Mouse (Mus musculus) kidney, adult 2 months (tissue): ENCODE measurements around the gene Exoc6b.

Source experiments
- CTCF ChIP-seq: fragments of 200-500 bp; conservative IDR thresholded peaks from 2 replicates; pipeline ENCODE4 v1.5.1; 2011; ENCODE audit warnings: low read depth, mild to moderate bottlenecking, control low read depth, low read length, moderate library complexity, mixed read lengths; ENCODE audit not compliant: insufficient read depth, insufficient read length
- POLR2A ChIP-seq: fragments of 200-500 bp; IDR thresholded peaks from one replicate; pipeline ENCODE4 v1.6.1; 2011; ENCODE audit warnings: low read depth, low read length, control low read depth

- TF ChIP-seq POLR2A (no peak), CTCF (no peak)
Observed at GRCm38 (mm10) chr6:84661451-84662112, 407.7 kb downstream of the Exoc6b start.
